Mouse (Mus musculus): Measurements from ENCODE around the gene Rplp2. TPM values are rescaled to one million over a fixed set of nuclear protein-coding genes. Genes with fewer than 3 reads are reported as not detected.

Gene Rplp2
- polyA plus RNA-seq, 1 experiment from 2014 or later: 1,138 TPM

DNA sequence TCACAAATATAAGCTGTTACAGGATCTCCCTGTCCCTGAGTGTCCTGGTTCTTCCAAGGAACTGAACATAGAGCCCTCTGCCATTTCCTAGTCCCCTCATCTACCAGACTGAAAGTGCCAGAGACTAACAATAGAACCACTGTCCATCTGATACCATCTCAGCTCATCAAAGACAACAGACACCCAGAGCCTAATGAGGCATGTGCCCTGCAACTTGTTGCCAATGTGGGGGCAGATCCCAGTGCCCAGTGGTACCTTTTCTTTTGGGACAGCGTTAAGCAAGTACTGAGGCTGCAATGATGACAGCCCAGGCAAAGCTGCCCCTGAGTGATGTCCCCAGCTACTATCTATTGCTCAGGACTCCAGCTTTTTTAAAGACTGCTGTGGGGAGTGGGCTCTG lies 39.1 kb downstream of the Rplp2 start:
- Histone ChIP-seq H3K27ac (no peak overlapping the region), H3K4me1 (peaks cover 16% of the 10 kb centered on the region), H3K9me3 (replicated peaks) (no peaks in the 10 kb centered on the region), H3K27me3 (ENCODE audit: low read depth, poor library complexity, severe bottlenecking) (peaks cover 35% of the 10 kb centered on the region), H3K4me3 (no peak overlapping the region), H3K36me3 (0 out of 2 replicates have a peak, but pooled peaks cover 3% of the 10 kb centered on the region)
- no peak for DNase-seq (ENCODE audit: low spot score)
- 94% methylated on average over 1 of the region's 1 CpGs for WGBS

DNA sequence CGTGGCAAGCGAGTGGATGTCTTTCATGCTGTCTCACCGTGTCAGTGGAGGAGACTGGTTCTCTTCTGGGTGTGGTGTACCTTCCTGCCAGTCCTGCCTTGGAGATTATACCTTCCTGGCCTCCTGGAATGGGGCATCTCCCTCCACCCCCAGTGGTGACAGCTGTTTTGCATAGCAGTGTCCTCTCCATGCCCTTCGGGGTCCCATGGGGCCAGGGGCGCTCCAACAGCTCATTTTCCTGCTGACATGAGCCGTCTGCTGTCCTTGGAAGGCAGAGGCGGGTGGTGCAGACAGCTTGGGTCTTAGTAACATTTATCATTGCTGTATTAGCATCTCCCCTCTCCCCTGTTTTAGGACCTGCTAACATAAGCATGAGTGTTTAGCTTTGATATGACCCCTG lies 40.0 kb downstream of the Rplp2 start:
- Histone ChIP-seq H3K4me3 (no peak overlapping the region), H3K36me3 (peaks cover 8% of the 10 kb centered on the region), H3K27me3 (ENCODE audit: low read depth, poor library complexity, severe bottlenecking) (peaks cover 26% of the 10 kb centered on the region), H3K9me3 (replicated peaks) (no peaks in the 10 kb centered on the region), H3K4me1 (peaks cover 7% of the 10 kb centered on the region), H3K27ac (no peak overlapping the region)
- no peak for DNase-seq (ENCODE audit: low spot score)
- 84% methylated on average over 7 of the region's 7 CpGs for WGBS

DNA sequence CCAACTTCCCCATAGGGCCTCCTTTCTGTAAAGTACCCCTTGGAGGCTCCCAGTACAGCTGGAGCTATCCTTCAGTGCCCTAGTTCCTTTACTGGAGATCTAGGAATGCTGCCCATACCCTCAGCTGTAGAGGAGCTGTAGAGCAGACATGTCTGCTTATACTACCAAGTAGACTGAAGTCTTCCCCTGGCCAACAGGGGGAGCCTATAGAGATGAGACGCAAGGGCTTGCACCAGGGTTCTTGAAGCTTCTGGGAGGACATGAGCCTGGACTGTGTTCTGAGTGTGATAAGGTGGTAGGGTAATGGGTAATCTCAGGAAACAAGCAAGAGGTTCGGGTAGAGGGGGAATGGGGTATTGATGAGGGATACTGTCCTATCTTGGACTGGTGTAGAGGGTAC lies 44.0 kb downstream of the Rplp2 start:
- no peaks in the 10 kb centered on the region for H3K9me3 ChIP-seq (replicated peaks)
- no peak overlapping the region for H3K4me3 ChIP-seq
- 81% methylated on average over 2 of the region's 2 CpGs for WGBS
- no peaks in the 10 kb centered on the region for H3K27me3 ChIP-seq (ENCODE audit: low read depth, poor library complexity, severe bottlenecking)
- no peak for DNase-seq (ENCODE audit: low spot score)
- no peaks in the 10 kb centered on the region for H3K4me1 ChIP-seq
- H3K27ac ChIP-seq: no peak overlapping the region
- peaks cover 29% of the 10 kb centered on the region for H3K36me3 ChIP-seq

DNA sequence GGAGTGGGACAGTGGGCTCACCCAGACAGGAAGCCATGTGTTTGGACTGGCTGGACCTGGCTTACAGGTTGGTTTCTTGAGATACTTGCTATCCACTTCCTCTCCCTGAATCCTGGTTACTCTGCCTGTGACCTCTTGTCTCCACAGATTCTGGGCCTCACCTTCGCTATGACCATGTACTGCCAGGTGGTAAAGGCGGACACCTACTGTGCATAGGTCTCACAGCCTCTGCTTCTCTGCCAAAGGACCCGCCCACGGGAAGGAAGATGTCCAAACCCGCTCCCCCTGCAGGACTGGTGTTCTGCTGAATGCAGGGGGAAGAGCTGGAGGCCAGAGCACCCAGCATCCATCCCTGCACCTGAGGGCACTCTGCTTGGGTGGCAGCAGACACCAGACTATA lies 45.6 kb downstream of the Rplp2 start:
- no peak for DNase-seq (ENCODE audit: low spot score)
- no peaks in the 10 kb centered on the region for H3K9me3 ChIP-seq (replicated peaks)
- peaks cover 32% of the 10 kb centered on the region for H3K36me3 ChIP-seq
- no peak overlapping the region for H3K4me3 ChIP-seq
- no peak overlapping the region for H3K27ac ChIP-seq
- no peaks in the 10 kb centered on the region for H3K4me1 ChIP-seq
- WGBS: 93% methylated on average over 5 of the region's 5 CpGs
- no peaks in the 10 kb centered on the region for H3K27me3 ChIP-seq (ENCODE audit: low read depth, poor library complexity, severe bottlenecking)

DNA sequence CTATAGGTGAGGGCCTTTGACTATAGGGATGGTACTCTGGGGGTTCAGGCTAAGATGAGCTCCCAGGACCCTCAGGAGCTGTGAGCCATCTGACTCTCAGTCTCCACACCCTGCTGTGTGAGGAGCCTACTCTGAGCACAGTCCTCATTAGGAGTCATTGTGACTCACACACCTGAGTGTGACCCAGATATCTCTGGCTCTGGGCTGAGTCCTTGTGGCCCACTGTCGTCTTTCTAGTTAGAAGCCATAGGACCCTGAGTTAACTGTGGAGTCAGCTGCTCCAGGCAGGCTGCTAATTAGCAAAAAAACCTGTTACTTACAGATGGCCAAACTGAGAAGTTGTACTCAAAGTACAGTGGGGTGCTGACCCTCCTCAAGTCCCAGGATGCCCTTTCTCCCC lies 46.6 kb downstream of the Rplp2 start:
- no peaks in the 10 kb centered on the region for H3K9me3 ChIP-seq (replicated peaks)
- H3K36me3 ChIP-seq: peaks cover 32% of the 10 kb centered on the region
- no peak for DNase-seq (ENCODE audit: low spot score)
- no peaks in the 10 kb centered on the region for H3K27me3 ChIP-seq (ENCODE audit: low read depth, poor library complexity, severe bottlenecking)
- H3K27ac ChIP-seq: no peak overlapping the region
- 87% methylated on average over 1 of the region's 1 CpGs for WGBS
- no peak overlapping the region for H3K4me3 ChIP-seq
- H3K4me1 ChIP-seq: no peaks in the 10 kb centered on the region

DNA sequence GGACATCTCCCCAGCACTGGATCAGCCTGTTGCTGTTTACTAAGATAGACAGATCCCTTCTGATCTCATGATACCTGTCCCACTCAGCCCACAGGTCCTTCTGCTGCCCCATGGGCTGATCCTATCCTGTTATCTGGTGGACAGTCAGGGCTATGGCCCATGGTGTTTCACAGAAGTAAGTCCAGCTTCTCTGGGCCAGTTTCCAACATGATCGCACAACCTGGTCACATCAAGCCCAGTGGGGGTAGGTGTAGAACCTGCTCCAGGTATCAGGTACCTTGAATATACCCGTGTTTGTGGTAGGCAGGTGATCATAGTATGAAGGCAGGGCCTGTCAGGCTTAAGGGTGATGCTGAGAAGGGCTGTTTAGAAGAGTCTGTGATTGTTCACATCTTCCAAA lies 48.2 kb downstream of the Rplp2 start:
- Histone ChIP-seq H3K27me3 (ENCODE audit: low read depth, poor library complexity, severe bottlenecking) (no peaks in the 10 kb centered on the region), H3K36me3 (peaks cover 44% of the 10 kb centered on the region), H3K4me3 (no peak overlapping the region), H3K4me1 (no peaks in the 10 kb centered on the region), H3K9me3 (replicated peaks) (no peaks in the 10 kb centered on the region), H3K27ac (no peak overlapping the region)
- WGBS: 84% methylated on average over 2 of the region's 2 CpGs
- DNase-seq (ENCODE audit: low spot score): no peak

DNA sequence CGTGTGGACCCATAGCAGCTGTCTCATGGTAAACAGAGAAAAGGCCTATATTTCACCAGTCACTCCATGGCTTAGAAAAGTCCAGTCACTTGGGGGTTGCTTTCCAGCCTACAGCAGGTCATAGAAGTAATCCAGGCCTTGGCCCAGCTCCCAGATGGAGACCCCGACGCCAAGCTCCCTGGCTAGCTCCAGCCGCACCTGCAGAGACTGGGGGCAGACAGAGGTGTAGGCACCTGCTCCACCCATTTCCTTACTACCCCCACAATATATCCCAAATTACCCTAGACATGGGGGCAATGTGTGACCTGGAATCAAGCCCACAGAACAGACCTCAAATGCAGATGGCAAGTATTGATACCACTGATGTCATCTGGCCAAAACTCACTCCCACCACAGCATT lies 48.8 kb downstream of the Rplp2 start:
- no peaks in the 10 kb centered on the region for H3K9me3 ChIP-seq (replicated peaks)
- H3K27ac ChIP-seq: no peak overlapping the region
- no peaks in the 10 kb centered on the region for H3K4me1 ChIP-seq
- no peak for DNase-seq (ENCODE audit: low spot score)
- WGBS: 96% methylated on average over 4 of the region's 4 CpGs
- H3K36me3 ChIP-seq: peaks cover 44% of the 10 kb centered on the region
- H3K4me3 ChIP-seq: no peak overlapping the region
- H3K27me3 ChIP-seq (ENCODE audit: low read depth, poor library complexity, severe bottlenecking): no peaks in the 10 kb centered on the region

DNA sequence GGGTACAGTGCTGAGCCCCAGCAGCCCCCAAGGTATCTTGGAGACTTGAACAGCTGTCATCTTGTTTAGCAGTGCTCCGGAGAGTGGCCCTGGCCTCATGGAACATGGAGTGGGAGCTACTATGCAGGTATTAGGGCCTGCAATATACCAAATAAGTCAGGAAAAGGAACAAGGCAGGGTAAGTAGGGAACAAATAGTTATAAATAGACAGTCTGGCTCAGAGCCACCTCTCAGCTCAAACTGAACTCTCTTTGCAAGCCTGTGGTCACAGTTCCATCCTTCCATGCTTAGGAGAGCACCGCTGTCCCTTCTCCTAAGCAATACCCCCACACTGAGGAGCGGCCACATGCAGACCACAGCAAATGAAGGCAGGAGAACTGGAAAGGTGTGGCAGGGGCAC lies 50.4 kb downstream of the Rplp2 start:
- DNase-seq (ENCODE audit: low spot score): no peak
- WGBS: 95% methylated on average over 3 of the region's 3 CpGs
- Histone ChIP-seq H3K4me1 (no peaks in the 10 kb centered on the region), H3K27me3 (ENCODE audit: low read depth, poor library complexity, severe bottlenecking) (no peaks in the 10 kb centered on the region), H3K36me3 (peaks cover 42% of the 10 kb centered on the region), H3K4me3 (no peak overlapping the region), H3K27ac (no peak overlapping the region), H3K9me3 (replicated peaks) (no peaks in the 10 kb centered on the region)

Other genes starting within 250 kb of the Rplp2 start
- 3.5 and 4.5 TPM in 2 replicates for gene Lmntd2, start 233.3 kb upstream of the Rplp2 start, polyA plus RNA-seq (2016; fragmentation: Nextera tagmentation; extraction: Ambion mirVana)
- gene Rassf7, start 231.5 kb upstream of the Rplp2 start, polyA plus RNA-seq (2016; fragmentation: Nextera tagmentation; extraction: Ambion mirVana): 44.7 and 53.5 TPM in 2 replicates
- 121 and 131 TPM in 2 replicates for gene Phrf1, start 218.6 kb upstream of the Rplp2 start, polyA plus RNA-seq (2016; fragmentation: Nextera tagmentation; extraction: Ambion mirVana)
- 0.50 and 0.73 TPM in 2 replicates for gene Irf7, start 180.9 kb upstream of the Rplp2 start, polyA plus RNA-seq (2016; fragmentation: Nextera tagmentation; extraction: Ambion mirVana)
- 0.19 TPM in 1 of 2 replicates, not detected in the other for gene Cdhr5, start 170.6 kb upstream of the Rplp2 start, polyA plus RNA-seq (2016; fragmentation: Nextera tagmentation; extraction: Ambion mirVana)
- 9.7 and 11.3 TPM in 2 replicates for gene Sct, start 168.2 kb upstream of the Rplp2 start, polyA plus RNA-seq (2016; fragmentation: Nextera tagmentation; extraction: Ambion mirVana)
- 0.68 and 0.93 TPM in 2 replicates for gene Drd4, start 155.4 kb upstream of the Rplp2 start, polyA plus RNA-seq (2016; fragmentation: Nextera tagmentation; extraction: Ambion mirVana)
- 44.1 and 59.5 TPM in 2 replicates for gene Deaf1, start 119.7 kb upstream of the Rplp2 start, polyA plus RNA-seq (2016; fragmentation: Nextera tagmentation; extraction: Ambion mirVana)
- 42.9 and 46.1 TPM in 2 replicates for gene Tmem80, start 119.6 kb upstream of the Rplp2 start, polyA plus RNA-seq (2016; fragmentation: Nextera tagmentation; extraction: Ambion mirVana)
- 3.4 and 5.0 TPM in 2 replicates for gene Eps8l2, start 108.5 kb upstream of the Rplp2 start, polyA plus RNA-seq (2016; fragmentation: Nextera tagmentation; extraction: Ambion mirVana)
- 258 and 272 TPM in 2 replicates for gene Taldo1, start 55.2 kb upstream of the Rplp2 start, polyA plus RNA-seq (2016; fragmentation: Nextera tagmentation; extraction: Ambion mirVana)
- gene Gatd1, start 33.2 kb upstream of the Rplp2 start, polyA plus RNA-seq (2016; fragmentation: Nextera tagmentation; extraction: Ambion mirVana): 44.5 and 56.4 TPM in 2 replicates
- 6.0 and 8.8 TPM in 2 replicates for gene Cend1, start 17.9 kb upstream of the Rplp2 start, polyA plus RNA-seq (2016; fragmentation: Nextera tagmentation; extraction: Ambion mirVana)
- 43.6 and 48.3 TPM in 2 replicates for gene Slc25a22, start 9.5 kb upstream of the Rplp2 start, polyA plus RNA-seq (2016; fragmentation: Nextera tagmentation; extraction: Ambion mirVana)
- gene Pidd1, start 3.3 kb upstream of the Rplp2 start, polyA plus RNA-seq (2016; fragmentation: Nextera tagmentation; extraction: Ambion mirVana): 26.8 and 30.0 TPM in 2 replicates
- 11.6 and 12.4 TPM in 2 replicates for gene Pnpla2, start 7.8 kb downstream of the Rplp2 start, polyA plus RNA-seq (2016; fragmentation: Nextera tagmentation; extraction: Ambion mirVana)
- gene Cracr2b, start 13.7 kb downstream of the Rplp2 start, polyA plus RNA-seq (2016; fragmentation: Nextera tagmentation; extraction: Ambion mirVana): 7.0 and 7.8 TPM in 2 replicates
- 14.0 and 15.8 TPM in 2 replicates for gene Cd151, start 20.0 kb downstream of the Rplp2 start, polyA plus RNA-seq (2016; fragmentation: Nextera tagmentation; extraction: Ambion mirVana)
- 77.2 and 86.8 TPM in 2 replicates for gene Polr2l, start 27.8 kb downstream of the Rplp2 start, polyA plus RNA-seq (2016; fragmentation: Nextera tagmentation; extraction: Ambion mirVana)
- 25.0 and 36.9 TPM in 2 replicates for gene Tspan4, start 27.9 kb downstream of the Rplp2 start, polyA plus RNA-seq (2016; fragmentation: Nextera tagmentation; extraction: Ambion mirVana)
- gene Chid1, start 92.5 kb downstream of the Rplp2 start, polyA plus RNA-seq (2016; fragmentation: Nextera tagmentation; extraction: Ambion mirVana): 26.7 and 27.3 TPM in 2 replicates
- gene Ap2a2, start 114.8 kb downstream of the Rplp2 start, polyA plus RNA-seq (2016; fragmentation: Nextera tagmentation; extraction: Ambion mirVana): 84.6 and 92.5 TPM in 2 replicates
- 0.14 and 0.15 TPM in 2 replicates for gene Muc6, start 207.9 kb downstream of the Rplp2 start, polyA plus RNA-seq (2016; fragmentation: Nextera tagmentation; extraction: Ambion mirVana)
- gene Muc2, start 243.0 kb downstream of the Rplp2 start, polyA plus RNA-seq (2016; fragmentation: Nextera tagmentation; extraction: Ambion mirVana): 0.05 and 0.29 TPM in 2 replicates